ENCODE assay signal across 16 mouse cellular contexts in the genomic region with DNA sequence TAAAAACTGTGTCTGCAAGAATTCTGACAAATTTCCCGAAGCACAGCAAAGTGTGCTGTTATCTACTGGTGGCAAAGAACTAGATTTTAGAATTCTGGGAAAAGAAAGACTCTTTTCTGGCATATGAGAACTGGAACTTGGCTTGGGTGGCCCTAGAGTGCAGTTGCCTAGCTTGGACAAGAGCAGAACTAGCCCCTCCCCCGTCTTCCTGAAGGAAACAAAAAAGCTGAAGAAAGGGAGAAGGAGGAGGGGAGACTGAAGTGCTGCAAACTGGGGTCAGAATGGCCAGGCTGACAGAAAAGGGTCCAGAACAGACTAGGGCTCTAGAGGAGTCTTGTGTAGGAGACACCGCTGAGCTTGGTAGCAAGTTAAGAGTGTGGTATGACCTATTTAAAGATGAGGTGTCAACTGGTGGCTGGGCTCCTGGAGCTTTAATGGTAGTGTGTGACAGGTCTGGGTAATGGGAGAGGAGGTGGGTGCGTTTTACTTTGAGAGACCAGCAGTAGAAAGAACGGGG. TPM values are rescaled to one million over a fixed set of nuclear protein-coding genes. Genes with fewer than 3 reads are reported as not detected.
DNase-seq lines count a peak whose midpoint lies in the region; ATAC-seq and TF ChIP-seq lines count a peak whose summit lies in the region.
"Had no signal": no experiment of that assay in that cellular context is flagged by ENCODE, and none has a peak within 500 bp of the region (broad histone marks: within the 10 kb centered on the region; RNA-seq: fewer than 3 reads in every experiment).

No protein-coding gene starts in this region.

- no peaks in the 10 kb centered on the region; the same call in 1 of the 2 replicates for H3K4me1 ChIP-seq in heart, adult 2 months (ENCODE audit: control insufficient read depth, insufficient read depth, low read length)
- peaks cover 9% of the 10 kb centered on the region for H3K4me1 ChIP-seq in ES-Bruce4 (ENCODE audit: control insufficient read depth, insufficient read depth, low read length)
- H3K4me1 ChIP-seq in embryonic facial prominence, embryonic 13.5 days, result peaks cover 27% of the 10 kb centered on the region
- H3K4me1 ChIP-seq: hindbrain, embryonic 13.5 days had no signal

- WGBS in heart, adult 2 months, result 46% methylated on average over 5 of the region's 5 CpGs
- WGBS in embryonic facial prominence, embryonic 13.5 days, result 29% methylated on average over 5 of the region's 5 CpGs

- H3K27ac ChIP-seq in heart, adult 2 months, result no peak overlapping the region
- H3K27ac ChIP-seq in ES-Bruce4 (ENCODE audit: insufficient read depth, low read length), result peak overlapping the region; percentile 43; the same call in 1 of the 2 replicates
- H3K27ac ChIP-seq in embryonic facial prominence, embryonic 13.5 days, result peak overlapping the region; percentile 72
- H3K27ac ChIP-seq: forebrain, embryonic 15.5 days; hindbrain, embryonic 13.5 days; midbrain, embryonic 15.5 days had no signal

- no peak overlapping the region for H3K4me3 ChIP-seq in heart, adult 2 months
- H3K4me3 ChIP-seq in ES-Bruce4 (ENCODE audit: low read depth, low read length), result no peak overlapping the region
- no peak overlapping the region for H3K4me3 ChIP-seq in embryonic facial prominence, embryonic 13.5 days
- H3K4me3 ChIP-seq: forebrain, embryonic 15.5 days; hindbrain, embryonic 13.5 days; midbrain, embryonic 15.5 days had no signal

- no peak for TF ChIP-seq CTCF in heart, adult 2 months (IDR thresholded peaks at IDR 0.05)
- TF ChIP-seq CTCF in ES-Bruce4 (IDR thresholded peaks at IDR 0.05; ENCODE audit: low read depth, low read length), result no peak

- H3K4me2 ChIP-seq in embryonic facial prominence, embryonic 13.5 days, result peak overlapping the region; percentile 28
- H3K4me2 ChIP-seq: forebrain, embryonic 15.5 days; hindbrain, embryonic 13.5 days; midbrain, embryonic 15.5 days had no signal

- no peak for ATAC-seq in embryonic facial prominence, embryonic 13.5 days (ENCODE audit: insufficient number of reproducible peaks, insufficient read depth, low FRiP score, low TSS enrichment, low read depth)
- ATAC-seq: forebrain, embryonic 15.5 days; midbrain, embryonic 15.5 days; Patski had no signal

- no peak for TF ChIP-seq POLR2A in heart, adult 2 months (IDR thresholded peaks at IDR 0.05; ENCODE audit: insufficient read depth, low read depth, low read length)
- TF ChIP-seq POLR2A in ES-Bruce4 (IDR thresholded peaks at IDR 0.05; ENCODE audit: insufficient read depth, low read length), result no peak

- H3K9me3 ChIP-seq in ES-Bruce4 (replicated peaks; ENCODE audit: control insufficient read depth, insufficient read depth, low read length, poor library complexity, severe bottlenecking), result no peaks in the 10 kb centered on the region
- no peaks in the 10 kb centered on the region for H3K9me3 ChIP-seq in embryonic facial prominence, embryonic 13.5 days
- H3K9me3 ChIP-seq: forebrain, embryonic 15.5 days; hindbrain, embryonic 13.5 days; midbrain, embryonic 15.5 days had no signal

- intact Hi-C loops in heart, adult 2 months (cut with DNase I), result no loop called here

- peak; percentile 53 for DNase-seq in heart, adult 11 months
- no peak for DNase-seq in heart, adult 2 months
- peak; percentile 28 for DNase-seq in kidney, postnatal 10 days
- no peak for DNase-seq in kidney, adult 11 months
- DNase-seq in cerebellum, postnatal 36 days, result no peak
- no peak for DNase-seq in testis, postnatal 10 days (ENCODE audit: low spot score)
- DNase-seq: cerebellum, adult 11-12 months; kidney, adult 18-20 months; liver; right cerebral cortex, postnatal 25 days had no signal

- no peaks in the 10 kb centered on the region for H3K36me3 ChIP-seq in heart, adult 2 months (ENCODE audit: control insufficient read depth, insufficient read depth, low read length)
- H3K36me3 ChIP-seq in ES-Bruce4 (ENCODE audit: control insufficient read depth, insufficient read depth, low read length, poor library complexity, severe bottlenecking), result no peaks in the 10 kb centered on the region
- no peaks in the 10 kb centered on the region for H3K36me3 ChIP-seq in embryonic facial prominence, embryonic 13.5 days
- H3K36me3 ChIP-seq: forebrain, embryonic 15.5 days; hindbrain, embryonic 13.5 days; midbrain, embryonic 15.5 days had no signal

- H3K9ac ChIP-seq in heart, adult 2 months (ENCODE audit: low read depth, low read length), result no peak overlapping the region
- no peak overlapping the region for H3K9ac ChIP-seq in ES-Bruce4 (ENCODE audit: low read depth, poor library complexity, severe bottlenecking)
- no peak overlapping the region for H3K9ac ChIP-seq in embryonic facial prominence, embryonic 13.5 days
- H3K9ac ChIP-seq: forebrain, embryonic 15.5 days; hindbrain, embryonic 13.5 days; midbrain, embryonic 15.5 days had no signal

- no peaks in the 10 kb centered on the region for H3K79me2 ChIP-seq in heart, adult 2 months (replicated peaks; ENCODE audit: control insufficient read depth, insufficient read depth, low read length)

- no peak for TF ChIP-seq EP300 in heart, adult 2 months (IDR thresholded peaks at IDR 0.05; ENCODE audit: insufficient read depth, low read depth, low read length)
- no peak for TF ChIP-seq EP300 in ES-Bruce4 (IDR thresholded peaks at IDR 0.05; ENCODE audit: insufficient read depth, low read depth, low read length)

- no peaks in the 10 kb centered on the region for H3K27me3 ChIP-seq in heart, adult 2 months (ENCODE audit: control insufficient read depth, insufficient read depth, low read length)
- no peaks in the 10 kb centered on the region for H3K27me3 ChIP-seq in ES-Bruce4 (ENCODE audit: control insufficient read depth, insufficient read depth, low read length, poor library complexity, severe bottlenecking)
- no peaks in the 10 kb centered on the region for H3K27me3 ChIP-seq in embryonic facial prominence, embryonic 13.5 days
- H3K27me3 ChIP-seq: forebrain, embryonic 15.5 days; hindbrain, embryonic 13.5 days; midbrain, embryonic 15.5 days; Patski had no signal

RNA-seq across cellular contexts. Expression of a gene that starts 31.0 kb away (rescaled TPM):
- under 1 TPM in 1 of 2 experiments, not detected in 1; 0.05 TPM for total RNA-seq in heart, adult 2 months (2021)
- 0.02 and 0.03 TPM in 2 replicates for polyA plus RNA-seq in heart, adult 2 months (2012; rRNA removed)
- 60.1 and 62.5 TPM in 2 replicates for polyA plus RNA-seq in ES-Bruce4 (2011; ENCODE audit: insufficient read depth, insufficient read length, low read depth, missing spikeins)
- polyA plus RNA-seq in embryonic facial prominence, embryonic 13.5 days (2015; fragmentation: Nextera tagmentation; extraction: Ambion mirVana), result 198 and 204 TPM in 2 replicates

Comparison
In these comparisons a context has a peak if more than half of its experiments do, and no peak if none do; other contexts are left out.
1. DNase-seq: peak in heart, adult 11 months (single experiment) and kidney, postnatal 10 days (single experiment); none in heart, adult 2 months (0 of 2), kidney, adult 11 months (single experiment), cerebellum, postnatal 36 days (0 of 2) and testis, postnatal 10 days (single experiment).
2. RNA of a gene that starts 31.0 kb away (polyA plus RNA-seq): 198 to 204 TPM in embryonic facial prominence, embryonic 13.5 days and 60.1 to 62.5 TPM in ES-Bruce4; 0.02 to 0.03 TPM in heart, adult 2 months; every median in the first group is over 10 times any median in the second.